Mouse (Mus musculus) inflammation-experienced regulatory T-cells, adult 16 weeks (primary cell): ENCODE measurements around the gene Cyp2j13. TPM values are rescaled to one million over a fixed set of nuclear protein-coding genes. Genes with fewer than 3 reads are reported as not detected.

Experiments
- polyA plus RNA-seq: library from polyadenylated mRNA; unstranded; fragments of 100-300 nt; shearing (Covaris generic); gene quantifications from one replicate; pipeline ENCODE4 v1.2.1, GENCODE M21; 2017

Gene Cyp2j13
- not detected for polyA plus RNA-seq

DNA sequence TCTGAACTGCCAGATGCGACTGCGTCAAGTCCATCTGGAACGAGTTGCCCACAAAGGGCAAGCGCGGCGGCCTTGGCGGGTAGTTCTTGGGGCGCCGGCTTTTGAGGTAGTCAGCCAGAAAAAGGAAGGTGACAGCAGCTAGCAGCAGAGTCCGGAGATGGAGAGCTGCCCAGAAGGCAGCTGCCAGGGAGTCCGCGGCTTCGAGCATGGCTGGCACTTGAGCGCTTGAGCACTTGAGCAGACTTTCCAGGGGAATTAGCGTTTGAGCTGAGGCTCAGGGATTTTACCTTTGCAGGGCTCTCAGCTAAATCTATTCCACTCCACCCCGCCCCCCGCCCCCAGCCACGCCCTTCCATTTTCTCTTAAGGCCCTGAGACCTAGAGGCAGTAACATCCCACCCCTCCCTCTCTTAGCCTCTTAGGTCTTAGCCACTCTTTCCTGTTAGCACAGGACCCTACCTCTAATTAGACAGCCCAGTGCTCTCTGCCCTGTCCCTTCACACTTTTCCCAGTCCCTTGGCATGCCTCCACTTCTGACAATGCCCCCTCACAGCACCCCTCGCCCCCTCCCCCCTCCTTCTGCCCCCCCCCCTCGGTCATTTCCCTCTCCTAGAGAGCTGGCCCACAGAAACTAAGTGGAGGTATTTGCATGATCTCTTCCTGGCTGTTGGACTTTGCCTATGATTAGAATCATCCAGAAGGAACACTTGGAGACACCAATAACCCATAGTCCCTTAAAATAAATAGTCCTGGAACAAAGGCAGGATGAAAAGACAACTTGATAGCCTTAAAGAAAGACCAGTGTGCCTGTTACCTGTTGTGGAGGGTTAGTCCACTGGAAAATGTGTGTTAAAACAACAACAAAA is at the start of gene Cyp2j13:
Gene Cyp2j13, minus strand, starts transcription at position 286 of the 865 bp plus-strand sequence.

Other genes with a start within 250 kb of the Cyp2j13 start
- 5.7 TPM for gene Hook1, start 110.3 kb downstream of the Cyp2j13 start, polyA plus RNA-seq
- not detected for gene Cyp2j12, start 63.6 kb upstream of the Cyp2j13 start, polyA plus RNA-seq
- gene Cyp2j7, start 159.1 kb upstream of the Cyp2j13 start, polyA plus RNA-seq = not detected